ENCODE assay signal across 9 mouse cellular contexts in the genomic region with DNA sequence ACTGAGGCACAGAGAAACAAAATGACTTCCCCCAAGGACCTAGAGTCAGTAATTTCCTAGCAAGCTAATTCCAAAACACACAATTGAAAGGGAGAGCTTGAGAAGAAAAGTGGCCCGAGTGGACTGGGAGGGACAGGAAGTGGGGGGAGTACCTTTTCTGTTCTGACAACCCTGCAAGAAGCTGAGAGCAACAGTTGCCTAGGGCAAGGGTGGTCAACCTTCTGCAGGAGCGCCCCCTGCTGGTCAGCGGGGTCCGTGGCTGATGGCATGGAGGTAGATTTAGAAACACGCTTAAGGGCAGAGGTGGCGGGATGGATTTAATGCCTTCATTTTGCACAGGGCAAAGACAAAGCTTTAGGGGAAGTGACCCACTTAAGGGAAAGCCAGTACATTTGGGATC. TPM values are rescaled to one million over a fixed set of nuclear protein-coding genes. Genes with fewer than 3 reads are reported as not detected.
DNase-seq lines count a peak whose midpoint lies in the region; TF ChIP-seq lines count a peak whose summit lies in the region.
"Had no signal": no experiment of that assay in that cellular context is flagged by ENCODE, and none has a peak within 500 bp of the region (broad histone marks: within the 10 kb centered on the region; RNA-seq: fewer than 3 reads in every experiment).

No protein-coding gene starts in this region.

- H3K4me3 ChIP-seq in ES-E14 (ENCODE audit: insufficient read depth in 1 of 2, low read depth in 1 of 2, low read length in 2 of 2, poor library complexity in 1 of 2, severe bottlenecking in 1 of 2): no peak overlapping the region
- no peak overlapping the region for H3K4me3 ChIP-seq in thymus, adult 2 months (ENCODE audit: control insufficient read depth, insufficient read depth, low read length)
- H3K4me3 ChIP-seq: neural tube, embryonic 12.5 days had no signal

- no peak overlapping the region for H3K9ac ChIP-seq in ES-E14 (ENCODE audit: insufficient read depth, low read depth, low read length, poor library complexity, severe bottlenecking)
- H3K9ac ChIP-seq: neural tube, embryonic 12.5 days had no signal

- peak; percentile 87 for TF ChIP-seq CTCF in thymus, adult 2 months (IDR thresholded peaks at IDR 0.05; ENCODE audit: borderline replicate concordance, control insufficient read depth, extremely low read depth, insufficient read depth, low read length, poor library complexity)

- H3K4me1 ChIP-seq in ES-E14 (ENCODE audit: control insufficient read depth in 2 of 2, insufficient read depth in 2 of 2, low read length in 2 of 2, poor library complexity in 1 of 2): no peaks in the 10 kb centered on the region
- no peaks in the 10 kb centered on the region for H3K4me1 ChIP-seq in thymus, adult 2 months (replicated peaks; ENCODE audit: control insufficient read depth, insufficient read depth, low read length)
- H3K4me1 ChIP-seq: neural tube, embryonic 12.5 days had no signal

- TF ChIP-seq POLR2A in thymus, adult 2 months (IDR thresholded peaks at IDR 0.05; ENCODE audit: control insufficient read depth, extremely low read depth, insufficient read depth, low read length, poor library complexity): no peak

- H3K27ac ChIP-seq in ES-E14 (ENCODE audit: insufficient read depth, low read depth, low read length, poor library complexity, severe bottlenecking): no peak overlapping the region
- no peak overlapping the region for H3K27ac ChIP-seq in thymus, adult 2 months (ENCODE audit: control insufficient read depth, insufficient read depth, low read length)
- H3K27ac ChIP-seq: neural tube, embryonic 12.5 days had no signal

- in situ Hi-C loops in ES-E14 (cut with MboI; ENCODE audit: low sequenced_read_pairs in 2 of 2, unreplicated experiment in 2 of 2): no loop called here

- 8% methylated on average over 6 of the region's 6 CpGs for WGBS in thymus, adult 2 months

- intact Hi-C loops in heart, postnatal 25 days (cut with DNase I): loop anchor here (1.0 to 5.0 kb wide), 3 partner anchors 61 to 119 kb away; a partner anchor contains a TSS
- intact Hi-C loops in left cerebral cortex, postnatal 10 days (cut with DNase I): loop anchor here (5.0 kb wide), 1 partner anchor 121 kb away; a partner anchor contains a TSS

- no peaks in the 10 kb centered on the region for H3K36me3 ChIP-seq in ES-E14 (ENCODE audit: control insufficient read depth, insufficient read depth, low read length, poor library complexity, severe bottlenecking)
- H3K36me3 ChIP-seq in thymus, adult 2 months (ENCODE audit: control insufficient read depth, insufficient read depth, low read length): no peaks in the 10 kb centered on the region
- H3K36me3 ChIP-seq: neural tube, embryonic 12.5 days had no signal

- H3K9me3 ChIP-seq in ES-E14 (ENCODE audit: control insufficient read depth, insufficient read depth, low read depth, low read length): no peaks in the 10 kb centered on the region
- H3K9me3 ChIP-seq: neural tube, embryonic 12.5 days had no signal

- no peaks in the 10 kb centered on the region for H3K27me3 ChIP-seq in thymus, adult 2 months (ENCODE audit: control insufficient read depth, insufficient read depth, low read length)
- H3K27me3 ChIP-seq: neural tube, embryonic 12.5 days had no signal

- DNase-seq in heart, adult 9 months (ENCODE audit: low spot score in 2 of 2): peak; percentile 15 to 32
- no peak for DNase-seq in heart, postnatal 25 days (ENCODE audit: low spot score)
- DNase-seq in ES-E14 (ENCODE audit: low read depth, low spot score): peak; percentile 77
- DNase-seq in cerebellum, adult 8-10 months: peak; percentile 51
- peak; percentile 42 to 66 for DNase-seq in gastrocnemius, postnatal 4 days (ENCODE audit: low spot score in 2 of 2)
- DNase-seq in left cerebral cortex, postnatal 10 days (ENCODE audit: extremely low spot score in 1 of 2, low spot score in 2 of 2): peak; percentile 13 to 77
- DNase-seq in natural killer cell, adult 2 months (ENCODE audit: low spot score in 2 of 2): peak; percentile 47 to 52
- peak; percentile 63 for DNase-seq in thymus, adult 2 months

TF ChIP-seq in ES-E14, 5 proteins besides CTCF, POLR2A, EP300 and RAD21:
- TF ChIP-seq CHD2 (IDR thresholded peaks at IDR 0.05; ENCODE audit: low read depth, low read length): no peak
- no peak for TF ChIP-seq HCFC1 (IDR thresholded peaks at IDR 0.05; ENCODE audit: borderline replicate concordance, insufficient read depth, low read length)
- TF ChIP-seq ZC3H11A (IDR thresholded peaks at IDR 0.05; ENCODE audit: borderline replicate concordance, low read depth, low read length): peak; percentile 44; the same call in 1 of the 2 replicates
- TF ChIP-seq ZNF384 (IDR thresholded peaks at IDR 0.05; ENCODE audit: low read depth, low read length): no peak
- TF ChIP-seq MAFK (IDR thresholded peaks at IDR 0.05; ENCODE audit: insufficient read depth, low read depth, low read length): no peak
TF ChIP-seq in ES-E14: peak in this region for 1.

RNA-seq across cellular contexts. Expression of a gene that starts 9.1 kb away (rescaled TPM):
- under 1 TPM; 0.78 to 0.99 TPM for total RNA-seq in heart, postnatal 25 days (2021)
- 0.09 and 0.11 TPM in 2 replicates for total RNA-seq in ES-E14 (2012; rRNA removed)
- total RNA-seq in gastrocnemius, postnatal 4 days (2021): not detected
- under 1 TPM in 1 of 2 experiments, not detected in 1; 0.08 TPM for total RNA-seq in left cerebral cortex, postnatal 10 days (2021)
- 0.13 and 0.15 TPM in 2 replicates for polyA plus RNA-seq in thymus, adult 2 months (2012; rRNA removed)

RNA-seq across cellular contexts. Expression of a gene that starts 15.2 kb away (rescaled TPM):
- not detected for total RNA-seq in heart, postnatal 25 days (2021)
- total RNA-seq in ES-E14 (2012; rRNA removed): 6.0 and 7.5 TPM in 2 replicates
- total RNA-seq in gastrocnemius, postnatal 4 days (2021): under 1 TPM; 0.21 to 0.27 TPM
- total RNA-seq in left cerebral cortex, postnatal 10 days (2021): under 1 TPM; 0.69 to 0.99 TPM
- polyA plus RNA-seq in thymus, adult 2 months (2012; rRNA removed): 0.33 and 0.43 TPM in 2 replicates
